Mouse (Mus musculus): ENCODE results near the gene Chd8. TPM values are rescaled to one million over a fixed set of nuclear protein-coding genes. Genes with fewer than 3 reads are reported as not detected.

Chd8 gene
- polyA plus RNA-seq, 1 experiment = 67.6 TPM

DNA sequence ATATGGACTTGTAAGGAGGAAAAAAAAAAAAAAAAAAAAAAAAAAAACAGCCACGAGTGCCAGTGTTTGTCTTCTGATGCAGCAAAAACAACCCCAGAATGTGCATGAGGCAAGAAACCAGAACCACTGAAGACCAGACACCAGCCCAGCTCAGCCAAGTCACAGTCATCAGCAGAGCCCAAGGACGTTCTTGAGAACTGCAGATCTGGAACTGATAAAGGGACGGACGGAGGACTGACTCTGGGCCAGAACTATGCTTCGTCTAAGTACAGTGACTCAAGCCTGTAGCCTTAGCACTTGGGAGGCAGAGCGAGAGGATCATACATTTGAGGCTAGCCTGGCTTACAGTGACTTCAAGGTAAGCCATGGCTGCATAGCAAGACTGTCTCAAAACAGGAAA is 96.7 kb downstream of the Chd8 start:
- Histone ChIP-seq H3K4me3 (replicated peaks; ENCODE audit: insufficient read depth, low read depth, low read length) (no peak overlapping the region), H3K27ac (ENCODE audit: insufficient read depth, low read length) (no peak overlapping the region), H3K4me1 (ENCODE audit: control insufficient read depth, insufficient read depth, low read length) (no peaks in the 10 kb centered on the region), H3K27me3 (ENCODE audit: control insufficient read depth, insufficient read depth, low read length) (no peaks in the 10 kb centered on the region)
- no peak for DNase-seq
- TF ChIP-seq POLR2A (IDR thresholded peaks at IDR 0.05; ENCODE audit: borderline replicate concordance, insufficient read depth, low read length) (no peak), CTCF (IDR thresholded peaks at IDR 0.05; ENCODE audit: borderline replicate concordance, insufficient read depth, low read depth, low read length) (no peak)
- WGBS = 82% methylated on average over 6 of the region's 6 CpGs

DNA sequence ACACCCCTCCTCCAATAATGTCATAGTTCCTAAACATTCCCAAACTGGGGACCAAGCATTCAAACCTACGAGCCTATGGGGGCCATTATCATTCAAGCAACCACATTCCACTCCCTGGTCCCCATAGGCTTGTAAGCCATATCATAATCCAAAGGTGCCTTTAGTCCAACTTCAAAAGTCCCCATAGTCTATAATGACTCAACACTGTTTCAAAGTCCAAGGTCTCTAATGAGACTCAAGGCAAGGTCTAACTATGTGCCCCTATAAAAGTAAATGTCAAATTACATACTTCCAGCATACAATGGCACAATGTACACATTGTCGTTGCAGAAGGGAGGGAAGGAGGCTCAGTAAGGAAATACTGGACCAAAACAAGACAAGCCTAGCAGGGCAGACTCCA is 102.6 kb downstream of the Chd8 start:
- no peak for DNase-seq
- TF ChIP-seq CTCF (IDR thresholded peaks at IDR 0.05; ENCODE audit: borderline replicate concordance, insufficient read depth, low read depth, low read length) = no peak
- no peak for TF ChIP-seq POLR2A (IDR thresholded peaks at IDR 0.05; ENCODE audit: borderline replicate concordance, insufficient read depth, low read length)
- WGBS = 86% methylated on average over 2 of the region's 2 CpGs
- no peaks in the 10 kb centered on the region for H3K4me1 ChIP-seq (ENCODE audit: control insufficient read depth, insufficient read depth, low read length)
- no peak overlapping the region for H3K4me3 ChIP-seq (replicated peaks; ENCODE audit: insufficient read depth, low read depth, low read length)
- no peak overlapping the region for H3K27ac ChIP-seq (ENCODE audit: insufficient read depth, low read length)
- no peaks in the 10 kb centered on the region for H3K27me3 ChIP-seq (ENCODE audit: control insufficient read depth, insufficient read depth, low read length)

DNA sequence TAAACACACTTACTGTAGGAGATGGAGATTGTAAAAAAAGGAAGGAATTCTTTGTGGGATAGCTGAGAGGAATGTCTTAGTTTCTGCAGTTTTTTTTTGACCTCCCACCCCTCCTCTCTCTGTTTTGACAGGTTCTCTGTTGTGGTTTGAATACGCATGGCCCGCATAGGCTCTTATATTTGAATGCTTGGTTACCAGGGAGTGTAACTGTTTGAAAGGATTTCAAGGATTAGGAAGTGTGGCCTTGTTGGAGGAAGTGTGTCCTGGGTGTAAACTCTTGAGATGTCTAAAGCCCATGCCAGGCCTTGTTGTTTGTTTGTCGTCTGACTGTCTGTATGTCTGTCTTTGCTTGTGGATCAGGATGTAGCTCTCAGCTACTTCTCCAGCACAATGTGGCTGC is 105.0 kb downstream of the Chd8 start:
- no peak overlapping the region for H3K27ac ChIP-seq (ENCODE audit: insufficient read depth, low read length)
- no peak for DNase-seq
- no peak overlapping the region for H3K4me3 ChIP-seq (replicated peaks; ENCODE audit: insufficient read depth, low read depth, low read length)
- no peaks in the 10 kb centered on the region for H3K27me3 ChIP-seq (ENCODE audit: control insufficient read depth, insufficient read depth, low read length)
- TF ChIP-seq CTCF (IDR thresholded peaks at IDR 0.05; ENCODE audit: borderline replicate concordance, insufficient read depth, low read depth, low read length) (no peak), POLR2A (IDR thresholded peaks at IDR 0.05; ENCODE audit: borderline replicate concordance, insufficient read depth, low read length) (no peak)
- H3K4me1 ChIP-seq (ENCODE audit: control insufficient read depth, insufficient read depth, low read length) = no peaks in the 10 kb centered on the region
- WGBS = 39% methylated on average over 3 of the region's 3 CpGs

DNA sequence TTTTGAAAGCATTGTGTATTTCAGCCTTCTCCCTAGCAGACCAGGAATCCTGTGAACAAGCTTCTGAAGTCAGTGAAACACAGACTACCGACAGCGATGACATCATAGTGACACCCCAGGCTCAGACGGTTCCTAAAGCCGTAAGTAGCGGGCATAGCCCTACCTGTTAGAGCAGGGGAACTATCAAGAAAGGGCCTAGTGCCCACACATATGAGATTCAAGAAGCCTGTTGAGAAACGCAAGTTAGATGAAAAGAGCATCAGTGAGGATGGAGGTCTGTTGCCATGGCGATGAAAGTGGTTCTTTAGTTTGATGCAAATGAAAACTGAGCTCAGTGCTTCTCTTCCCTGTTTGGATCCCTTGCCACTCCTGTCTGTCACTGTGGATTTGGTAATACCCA is 105.4 kb downstream of the Chd8 start:
- Histone ChIP-seq H3K4me3 (replicated peaks; ENCODE audit: insufficient read depth, low read depth, low read length) (no peak overlapping the region), H3K27me3 (ENCODE audit: control insufficient read depth, insufficient read depth, low read length) (no peaks in the 10 kb centered on the region), H3K27ac (ENCODE audit: insufficient read depth, low read length) (no peak overlapping the region), H3K4me1 (ENCODE audit: control insufficient read depth, insufficient read depth, low read length) (no peaks in the 10 kb centered on the region)
- 33% methylated on average over 7 of the region's 7 CpGs for WGBS
- no peak for DNase-seq
- TF ChIP-seq POLR2A (IDR thresholded peaks at IDR 0.05; ENCODE audit: borderline replicate concordance, insufficient read depth, low read length) (no peak), CTCF (IDR thresholded peaks at IDR 0.05; ENCODE audit: borderline replicate concordance, insufficient read depth, low read depth, low read length) (no peak)

DNA sequence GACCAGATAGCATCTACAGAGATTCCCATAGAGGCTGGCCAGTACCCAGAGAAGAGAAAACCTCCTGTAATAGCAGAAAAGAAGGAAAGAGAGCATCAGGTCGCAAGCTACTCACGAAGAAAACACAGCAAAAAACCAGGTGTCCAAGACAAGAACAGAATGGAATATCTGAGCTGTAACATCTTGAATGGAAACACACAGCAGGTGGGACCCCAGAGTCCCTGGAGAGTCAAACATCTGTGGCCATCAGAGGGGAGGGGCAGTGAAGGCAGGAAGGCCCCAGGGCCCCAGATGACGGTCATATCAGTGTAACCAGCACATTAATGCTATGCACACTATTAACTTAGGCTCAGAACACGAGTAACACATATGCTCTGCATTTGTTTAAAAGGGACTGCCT is 107.7 kb downstream of the Chd8 start:
- DNase-seq = no peak
- no peak overlapping the region for H3K27ac ChIP-seq (ENCODE audit: insufficient read depth, low read length)
- H3K4me3 ChIP-seq (replicated peaks; ENCODE audit: insufficient read depth, low read depth, low read length) = no peak overlapping the region
- no peaks in the 10 kb centered on the region for H3K4me1 ChIP-seq (ENCODE audit: control insufficient read depth, insufficient read depth, low read length)
- no peak for TF ChIP-seq CTCF (IDR thresholded peaks at IDR 0.05; ENCODE audit: borderline replicate concordance, insufficient read depth, low read depth, low read length)
- no peak for TF ChIP-seq POLR2A (IDR thresholded peaks at IDR 0.05; ENCODE audit: borderline replicate concordance, insufficient read depth, low read length)
- H3K27me3 ChIP-seq (ENCODE audit: control insufficient read depth, insufficient read depth, low read length) = no peaks in the 10 kb centered on the region
- 42% methylated on average over 4 of the region's 4 CpGs for WGBS

Other genes starting within 250 kb of the Chd8 start
- gene Tmem253, start 242.1 kb downstream of the Chd8 start, polyA plus RNA-seq (2012; rRNA removed) = 2.0 and 2.4 TPM in 2 replicates
- gene Zfp219, start 237.0 kb downstream of the Chd8 start, polyA plus RNA-seq (2012; rRNA removed) = 184 and 188 TPM in 2 replicates
- gene Olfr221, start 215.3 kb downstream of the Chd8 start, polyA plus RNA-seq (2012; rRNA removed) = 0.03 and 0.10 TPM in 2 replicates
- 254 and 281 TPM in 2 replicates for gene Hnrnpc, start 153.8 kb downstream of the Chd8 start, polyA plus RNA-seq (2012; rRNA removed)
- gene Rpgrip1, start 147.1 kb downstream of the Chd8 start, polyA plus RNA-seq (2012; rRNA removed) = 1.1 and 1.2 TPM in 2 replicates
- gene Supt16, start 60.4 kb downstream of the Chd8 start, polyA plus RNA-seq (2012; rRNA removed) = 32.2 and 33.9 TPM in 2 replicates
- 40.2 and 45.2 TPM in 2 replicates for gene Tox4, start 21.4 kb upstream of the Chd8 start, polyA plus RNA-seq (2012; rRNA removed)
- 37.0 and 37.7 TPM in 2 replicates for gene Rab2b, start 21.8 kb upstream of the Chd8 start, polyA plus RNA-seq (2012; rRNA removed)
- 36.4 and 40.6 TPM in 2 replicates for gene Mettl3, start 47.3 kb upstream of the Chd8 start, polyA plus RNA-seq (2012; rRNA removed)
- gene Sall2, start 71.0 kb upstream of the Chd8 start, polyA plus RNA-seq (2012; rRNA removed) = 60.0 TPM in 2 replicates
- not detected in 2 replicates for gene Olfr1513, start 98.6 kb upstream of the Chd8 start, polyA plus RNA-seq (2012; rRNA removed)
- not detected in 2 replicates for gene Olfr1512, start 121.4 kb upstream of the Chd8 start, polyA plus RNA-seq (2012; rRNA removed)
- gene Olfr1511, start 139.6 kb upstream of the Chd8 start, polyA plus RNA-seq (2012; rRNA removed) = not detected in 2 replicates
- gene Olfr1510, start 156.6 kb upstream of the Chd8 start, polyA plus RNA-seq (2012; rRNA removed) = not detected in 2 replicates
- not detected in 2 replicates for gene Olfr1509, start 185.2 kb upstream of the Chd8 start, polyA plus RNA-seq (2012; rRNA removed)
- not detected in 2 replicates for gene Olfr1508, start 209.7 kb upstream of the Chd8 start, polyA plus RNA-seq (2012; rRNA removed)
- not detected in 2 replicates for gene Olfr1507, start 238.0 kb upstream of the Chd8 start, polyA plus RNA-seq (2012; rRNA removed)